Mouse (Mus musculus): ENCODE results near the gene Stum.

DNA sequence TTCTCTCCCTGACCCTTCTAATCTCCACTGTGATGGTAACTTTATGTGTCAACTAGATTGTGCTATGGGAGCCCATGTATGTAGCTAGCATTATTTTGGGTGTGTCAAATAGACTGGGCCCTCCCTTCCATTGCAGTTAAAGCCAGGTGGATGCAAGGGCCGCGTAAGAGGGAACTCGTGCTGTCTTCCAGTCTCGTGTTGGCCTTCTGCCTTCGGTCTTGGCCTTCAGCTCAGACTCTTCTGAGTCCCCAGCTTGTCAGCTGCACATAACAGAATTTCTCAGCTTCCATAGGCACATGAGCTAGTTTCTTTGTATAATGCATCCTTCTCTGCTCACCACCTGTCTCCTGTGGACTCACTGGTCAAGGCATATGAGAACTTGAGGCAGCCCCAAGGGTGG is 17.3 kb upstream of the Stum start:
- no peak for TF ChIP-seq POLR2A (IDR thresholded peaks at IDR 0.05; ENCODE audit: borderline replicate concordance, low read depth, low read length)
- TF ChIP-seq CTCF (IDR thresholded peaks at IDR 0.05; ENCODE audit: low read depth, low read length): no peak

All from bone marrow macrophage, adult 2 months (primary cell).